Mouse (Mus musculus) forebrain, embryonic 16.5 days (tissue): ENCODE results near the gene Zdhhc12. TPM values are rescaled to one million over a fixed set of nuclear protein-coding genes. Genes with fewer than 3 reads are reported as not detected.
"Not testable (repeated sequence)": the region's sequence is repeated elsewhere in the genome, so short reads cannot be mapped to it uniquely, and the experiment has no call there.

Experiments
- ATAC-seq: fragments of 200-750 bp; cut with Nextera tagmentation; 2 replicates; pipeline ENCODE4 v1.8.0; 2017; ENCODE audit warnings: mild to moderate bottlenecking, moderate library complexity
- H3K27ac ChIP-seq: fragments of 300-500 bp; sonication (generic); 2 replicates; pipeline ENCODE4 v1.5.1; 2014; ENCODE audit warnings: low read length, control low read depth
- H3K27me3 ChIP-seq: fragments of 300-500 bp; sonication (generic); replicated peaks from 2 replicates; pipeline ENCODE4 v1.6.1; 2014; ENCODE audit warnings: low read length; ENCODE audit not compliant: control insufficient read depth, insufficient read depth
- H3K36me3 ChIP-seq: fragments of 300-500 bp; sonication (generic); 2 replicates; pipeline ENCODE4 v1.6.1; 2014; ENCODE audit not compliant: control insufficient read depth, insufficient read depth
- H3K4me1 ChIP-seq: fragments of 300-500 bp; sonication (generic); replicated peaks from 2 replicates; pipeline ENCODE4 v1.6.1; 2014; ENCODE audit warnings: low read length; ENCODE audit not compliant: control insufficient read depth, insufficient read depth
- H3K4me2 ChIP-seq: fragments of 300-500 bp; sonication (generic); 2 replicates; pipeline ENCODE4 v1.6.1; 2014; ENCODE audit warnings: mild to moderate bottlenecking, low read length, control low read depth
- H3K4me3 ChIP-seq: fragments of 300-500 bp; sonication (generic); replicated peaks from 2 replicates; pipeline ENCODE4 v1.5.1; 2014; ENCODE audit warnings: mild to moderate bottlenecking, low read length, control low read depth
- H3K9ac ChIP-seq: fragments of 300-500 bp; sonication (generic); replicated peaks from 2 replicates; pipeline ENCODE4 v1.6.1; 2014; ENCODE audit warnings: low read depth, low read length, control low read depth
- H3K9me3 ChIP-seq: fragments of 300-500 bp; sonication (generic); 2 replicates; pipeline ENCODE4 v1.6.1; 2016; ENCODE audit warnings: low read length; ENCODE audit not compliant: control insufficient read depth
- WGBS: fragments of 180-500 bp; shearing (Covaris S2); extraction: QIAGEN DNeasy Blood & Tissue Kit; methylation state at CpG from one replicate; pipeline ENCODE4 v1.1.7; 2014; 5-methylcytosine and 5-hydroxymethylcytosine counted together
- polyA plus RNA-seq: library from polyadenylated mRNA; unstranded; fragments of >200 nt; fragmentation: Nextera tagmentation; extraction: Ambion mirVana; gene quantifications from 2 replicates; pipeline ENCODE4 v1.2.1, GENCODE M21; 2015

The Zdhhc12 gene
- polyA plus RNA-seq, 1 experiment from 2014 or later = 17.8 TPM

DNA sequence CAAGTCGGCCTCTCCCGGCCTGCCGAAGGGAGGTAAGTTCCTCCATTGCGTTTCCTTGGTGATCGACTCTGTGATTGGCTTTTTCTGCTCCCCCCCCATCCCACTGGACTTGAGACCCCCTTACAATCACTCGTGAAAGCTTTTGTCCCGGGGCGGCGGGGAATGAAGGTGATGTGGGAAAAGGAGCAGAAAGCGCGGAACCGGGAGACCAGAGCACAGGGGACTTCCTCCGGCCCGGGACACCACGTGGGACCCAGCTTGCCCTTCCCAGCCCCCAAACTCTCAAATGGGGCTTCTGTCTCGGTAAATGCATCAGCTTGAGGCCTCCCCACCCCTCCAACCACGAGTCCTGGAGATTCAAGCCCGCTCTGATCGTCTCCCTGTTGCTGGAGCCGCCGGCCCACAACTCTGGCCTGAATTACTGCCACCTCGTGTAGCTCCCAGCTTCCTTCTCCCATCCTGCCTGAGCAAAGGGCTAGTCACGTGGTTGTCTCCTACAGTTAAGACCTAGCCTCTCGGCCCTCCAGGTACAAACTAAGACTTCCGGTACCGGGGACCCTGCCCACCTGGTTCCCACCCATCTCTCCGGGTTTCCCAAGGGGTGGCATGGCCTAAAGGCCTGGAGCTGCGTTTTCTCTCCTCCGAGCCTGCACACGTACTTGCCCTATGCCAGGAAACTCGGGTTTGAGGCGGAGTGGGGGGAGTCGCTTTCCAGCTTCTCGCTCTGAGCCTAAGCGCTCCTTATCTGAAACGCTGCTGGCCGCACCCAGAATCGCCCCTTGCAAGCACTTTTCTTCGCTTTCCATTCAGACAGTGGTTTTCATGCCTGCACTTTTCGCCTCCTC is 31.0 kb downstream of the Zdhhc12 start:
- Histone ChIP-seq H3K36me3 (no peaks in the 10 kb centered on the region), H3K4me3 (peak overlapping the region; percentile 52), H3K9ac (peak overlapping the region; percentile 60), H3K9me3 (no peaks in the 10 kb centered on the region), H3K27ac (peak overlapping the region; percentile 62), H3K4me1 (peaks cover 31% of the 10 kb centered on the region), H3K27me3 (no peaks in the 10 kb centered on the region), H3K4me2 (peak overlapping the region; percentile 79)
- under 1% methylated on average over 40 of the region's 40 CpGs for WGBS
- ATAC-seq = no peak

DNA sequence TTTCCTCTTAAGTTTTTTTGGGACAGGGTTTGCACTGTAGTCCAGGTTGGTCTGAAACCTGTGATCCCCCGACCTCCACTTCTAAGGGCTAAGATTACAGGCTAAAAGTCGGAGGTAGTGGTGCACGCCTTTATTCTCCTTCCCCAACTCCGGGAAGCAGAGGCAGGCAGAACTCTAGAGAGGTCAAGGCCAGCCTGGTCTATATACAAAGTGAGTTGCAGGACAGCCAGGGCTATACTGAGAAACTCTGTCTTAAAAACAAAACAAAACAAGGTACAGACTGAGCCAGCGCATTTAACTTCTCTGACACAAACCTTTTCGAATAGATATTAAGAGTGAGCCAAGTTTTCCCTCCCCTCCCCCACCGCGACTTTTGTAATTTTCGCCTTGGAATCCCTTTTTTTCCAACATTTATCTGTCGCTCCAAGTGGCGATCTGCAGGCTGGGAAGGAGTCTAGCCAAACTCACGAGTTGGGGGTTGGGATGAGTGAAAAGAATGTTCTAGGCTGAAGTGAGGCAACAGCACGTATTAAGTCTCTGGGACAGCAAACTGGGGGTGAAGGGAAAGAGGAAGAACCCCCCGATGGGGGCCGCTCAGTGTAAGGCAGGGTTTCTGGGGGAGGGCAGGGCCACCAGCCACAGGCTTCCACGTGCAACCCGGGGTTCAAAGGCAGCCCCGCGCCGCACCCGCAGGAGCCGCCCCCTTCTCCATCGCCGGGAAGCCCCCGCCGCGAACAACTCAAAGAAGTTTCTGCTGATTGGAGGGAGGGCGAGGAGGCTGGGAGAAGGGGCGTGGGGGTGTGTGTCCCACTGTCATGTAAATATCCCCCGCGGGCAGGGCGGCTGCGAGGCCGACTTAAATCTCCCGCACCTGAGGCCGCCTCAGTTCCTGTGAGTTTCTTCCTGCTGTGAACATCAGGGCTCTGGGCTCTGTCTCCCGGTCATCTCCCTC is 32.0 kb downstream of the Zdhhc12 start:
- no peaks in the 10 kb centered on the region for H3K36me3 ChIP-seq
- peak overlapping the region; percentile 79 for H3K4me2 ChIP-seq
- H3K9ac ChIP-seq = peak overlapping the region; percentile 60
- no peak for ATAC-seq
- H3K9me3 ChIP-seq = no peaks in the 10 kb centered on the region
- peak overlapping the region; percentile 52 for H3K4me3 ChIP-seq
- H3K4me1 ChIP-seq = peaks cover 31% of the 10 kb centered on the region
- H3K27me3 ChIP-seq = no peaks in the 10 kb centered on the region
- WGBS = 8% methylated on average over 36 of the region's 37 CpGs
- peak overlapping the region; percentile 62 for H3K27ac ChIP-seq

DNA sequence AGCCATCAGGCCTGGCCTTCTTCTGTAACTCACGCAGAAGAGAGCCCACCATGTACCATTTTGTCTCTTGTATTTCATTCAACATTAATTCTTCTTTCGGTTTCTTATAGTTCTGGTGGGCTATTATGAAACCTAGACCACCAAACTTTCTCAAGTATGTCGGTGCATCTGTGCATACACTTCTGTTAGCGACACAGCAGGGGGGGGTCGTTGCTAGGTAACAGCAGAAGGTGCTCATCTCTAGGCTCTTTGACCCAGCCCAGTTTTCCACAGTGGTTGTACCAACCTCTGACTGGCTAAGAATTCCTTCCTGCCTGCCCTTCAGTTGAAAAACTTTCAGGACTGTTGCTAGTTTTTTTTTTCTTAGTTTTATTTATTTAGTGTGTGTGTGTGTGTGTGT is 35.0 kb downstream of the Zdhhc12 start:
- ATAC-seq = no peak
- H3K27me3 ChIP-seq = no peaks in the 10 kb centered on the region
- WGBS = 37% methylated on average over 5 of the region's 5 CpGs

DNA sequence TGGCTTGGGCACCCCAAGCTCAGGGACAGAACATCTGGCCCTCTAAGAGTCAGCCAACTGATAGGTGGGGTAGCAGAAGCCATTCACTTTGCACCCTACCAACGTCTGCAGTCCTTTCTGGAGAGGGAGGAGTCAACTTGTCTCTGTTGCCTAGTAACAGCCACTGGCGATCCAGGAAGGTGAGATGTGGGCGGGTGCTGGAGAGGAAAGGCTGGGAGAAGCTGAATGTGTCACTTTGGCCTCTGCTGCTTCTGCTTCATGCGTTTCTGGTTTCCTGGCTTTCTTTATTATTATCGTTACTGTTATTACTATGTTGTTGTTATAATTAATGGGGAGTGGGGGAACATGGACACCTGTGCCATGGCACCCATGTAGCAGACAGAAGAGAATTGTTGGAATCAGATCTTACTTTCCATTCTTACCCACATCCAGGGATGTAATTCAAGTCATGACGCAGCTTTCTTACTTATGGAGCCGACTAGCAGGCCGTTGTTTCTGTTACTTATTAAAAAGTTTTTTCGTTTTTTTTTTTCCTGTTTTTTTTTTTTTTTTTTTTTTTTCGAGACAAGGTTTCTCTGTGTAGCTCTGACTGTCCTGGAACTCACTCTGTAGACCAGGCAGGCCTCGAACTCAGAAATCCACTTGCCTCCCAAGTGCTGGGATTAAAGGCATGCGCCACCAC is 36.1 kb downstream of the Zdhhc12 start, which contains the start of gene Set:
Gene Set (plus strand): TSS at position 156 of the 682 bp plus-strand sequence.
- Histone ChIP-seq H3K27me3 (no peaks in the 10 kb centered on the region), H3K36me3 (no peaks in the 10 kb centered on the region), H3K9me3 (no peaks in the 10 kb centered on the region), H3K4me1 (peaks cover 8% of the 10 kb centered on the region), H3K9ac (no peak within 1 kb of the TSS), H3K27ac (no peak within 1 kb of the TSS), H3K4me3 (no peak within 1 kb of the TSS), H3K4me2 (no peak within 1 kb of the TSS)
- 51% methylated on average over 11 of the region's 12 CpGs for WGBS
- no peak for ATAC-seq

More for the DNA sequence above, 35.0 kb downstream of the Zdhhc12 start:
- Histone ChIP-seq H3K9me3 (no peaks in the 10 kb centered on the region), H3K4me1 (peaks cover 17% of the 10 kb centered on the region), H3K4me2 (no peak overlapping the region), H3K36me3 (no peaks in the 10 kb centered on the region), H3K27ac (no peak overlapping the region), H3K9ac (no peak overlapping the region), H3K4me3 (no peak overlapping the region)

DNA sequence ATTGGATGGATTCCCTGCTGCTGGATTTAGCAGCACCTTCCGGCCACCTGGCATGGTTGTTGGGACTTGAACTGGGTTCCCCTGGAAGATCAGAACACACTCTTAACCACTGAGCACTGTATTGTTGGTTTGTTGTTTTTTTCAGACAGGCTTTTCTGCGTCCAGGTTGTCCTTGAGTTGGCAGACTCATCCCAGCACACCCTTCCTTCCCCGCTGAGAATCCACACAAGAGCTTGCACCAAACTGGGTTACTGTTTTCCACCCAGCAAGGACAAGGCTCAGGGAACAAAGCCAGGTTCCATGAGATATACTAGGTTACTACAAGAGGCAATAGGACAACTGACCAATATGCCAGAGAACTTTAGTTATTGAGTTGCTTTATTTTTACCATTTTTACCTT is 36.7 kb downstream of the Zdhhc12 start:
- Histone ChIP-seq H3K27me3 (no peaks in the 10 kb centered on the region), H3K36me3 (no peaks in the 10 kb centered on the region), H3K4me1 (peaks cover 7% of the 10 kb centered on the region), H3K4me3 (no peak overlapping the region), H3K4me2 (no peak overlapping the region), H3K9ac (no peak overlapping the region), H3K9me3 (no peaks in the 10 kb centered on the region), H3K27ac (no peak overlapping the region)
- no peak for ATAC-seq
- WGBS = 87% methylated on average over 3 of the region's 3 CpGs

DNA sequence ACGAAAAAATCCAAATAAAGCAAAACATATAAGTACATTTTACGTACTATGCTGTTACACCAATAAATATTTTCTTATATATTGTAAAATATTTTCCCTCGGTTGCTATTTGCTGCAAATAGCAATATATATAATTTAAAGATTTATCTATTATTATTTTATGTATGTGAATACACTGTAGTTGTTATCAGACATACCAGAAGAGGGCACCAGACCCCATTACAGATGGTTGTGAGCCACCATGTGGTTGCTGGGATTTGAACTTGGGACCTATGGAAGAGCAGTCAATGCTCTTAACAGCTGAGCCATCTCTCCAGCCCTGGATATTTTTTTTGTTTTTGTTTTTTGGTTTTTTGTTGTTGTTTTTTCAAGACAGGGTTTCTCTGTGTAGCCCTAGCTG is 38.1 kb downstream of the Zdhhc12 start:
- not testable (repeated sequence) for H3K27ac ChIP-seq, H3K9me3 ChIP-seq, H3K4me1 ChIP-seq, H3K27me3 ChIP-seq, H3K9ac ChIP-seq, H3K4me2 ChIP-seq, H3K36me3 ChIP-seq, H3K4me3 ChIP-seq, ATAC-seq
- 93% methylated on average over 3 of the region's 3 CpGs for WGBS

DNA sequence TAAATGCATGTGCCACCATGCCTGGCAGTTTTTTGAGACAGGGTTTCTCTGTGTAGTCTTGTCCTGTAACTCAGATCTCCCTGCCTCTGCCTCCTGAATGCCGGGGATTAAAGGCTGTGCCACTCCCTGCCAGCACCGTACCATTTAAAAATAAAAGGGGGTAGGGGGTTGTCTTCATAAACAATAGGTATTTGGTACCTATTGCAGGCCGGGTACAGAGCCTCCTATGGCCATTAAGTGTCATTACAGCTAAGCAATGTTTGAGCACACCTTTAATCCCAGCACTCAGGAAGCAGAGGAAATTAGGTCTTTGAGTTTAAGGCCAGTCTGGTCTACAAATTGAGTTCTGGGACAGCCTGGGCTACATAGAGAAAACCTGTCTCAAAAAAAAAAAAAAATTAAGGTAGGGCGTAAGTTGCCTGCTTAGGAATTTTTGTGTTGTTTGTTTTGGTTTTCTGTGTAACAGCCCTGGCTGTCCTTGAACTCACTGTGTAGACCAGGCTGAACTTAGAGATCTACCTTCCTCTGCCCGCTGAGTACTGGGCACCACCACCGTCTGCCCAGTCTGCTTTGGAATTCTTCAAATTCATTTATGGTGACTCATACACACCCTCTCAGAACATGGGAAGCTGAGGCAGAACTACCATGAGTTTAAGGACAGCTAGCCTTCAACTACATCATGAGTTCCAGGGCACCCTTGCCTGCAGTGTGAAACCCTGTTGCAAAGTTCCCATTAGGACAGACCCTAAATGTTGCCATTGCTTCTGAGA is 41.3 kb downstream of the Zdhhc12 start:
- no peaks in the 10 kb centered on the region for H3K9me3 ChIP-seq
- H3K4me2 ChIP-seq = no peak overlapping the region
- H3K27me3 ChIP-seq = no peaks in the 10 kb centered on the region
- no peak overlapping the region for H3K9ac ChIP-seq
- 46% methylated on average over 6 of the region's 6 CpGs for WGBS
- peaks cover 9% of the 10 kb centered on the region for H3K4me1 ChIP-seq
- H3K36me3 ChIP-seq = no peaks in the 10 kb centered on the region
- H3K4me3 ChIP-seq = no peak overlapping the region
- H3K27ac ChIP-seq = no peak overlapping the region
- ATAC-seq = no peak

DNA sequence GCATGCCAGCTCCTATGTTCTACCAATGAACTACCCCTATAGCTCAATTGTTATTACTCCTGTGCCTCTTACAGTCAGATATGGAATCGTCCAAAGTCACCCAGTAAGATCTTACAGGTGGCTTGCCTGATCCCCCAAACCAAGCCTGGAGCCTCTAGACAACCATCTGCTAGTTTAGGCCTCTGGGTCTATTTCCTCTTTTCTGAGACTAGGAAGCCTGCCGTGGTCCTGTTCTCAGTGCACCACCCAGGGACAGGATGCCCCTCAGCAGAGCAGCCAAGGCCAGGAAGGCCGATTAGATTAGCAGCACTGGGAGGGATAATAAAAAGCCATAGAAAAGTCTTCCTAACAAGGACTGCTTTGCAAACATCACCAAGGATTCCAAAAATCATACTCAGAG is 43.6 kb downstream of the Zdhhc12 start:
- H3K4me1 ChIP-seq = peaks cover 9% of the 10 kb centered on the region
- H3K4me2 ChIP-seq = no peak overlapping the region
- no peak overlapping the region for H3K9ac ChIP-seq
- no peaks in the 10 kb centered on the region for H3K27me3 ChIP-seq
- whole genome bisulfite sequencing = 91% methylated on average over 3 of the region's 3 CpGs
- no peak overlapping the region for H3K27ac ChIP-seq
- no peaks in the 10 kb centered on the region for H3K36me3 ChIP-seq
- H3K4me3 ChIP-seq = no peak overlapping the region
- no peak for ATAC-seq
- no peaks in the 10 kb centered on the region for H3K9me3 ChIP-seq
